Mouse (Mus musculus) cerebral cortex, adult 2 months (tissue): Measurements from ENCODE around the gene Ube2s.

Experiments used
- WGBS: fragments of 180-500 bp; shearing (Covaris S2); methylation state at CpG from one replicate; pipeline ENCODE4 v1.1.7; 2018; 5-methylcytosine and 5-hydroxymethylcytosine counted together

Ube2s gene

DNA sequence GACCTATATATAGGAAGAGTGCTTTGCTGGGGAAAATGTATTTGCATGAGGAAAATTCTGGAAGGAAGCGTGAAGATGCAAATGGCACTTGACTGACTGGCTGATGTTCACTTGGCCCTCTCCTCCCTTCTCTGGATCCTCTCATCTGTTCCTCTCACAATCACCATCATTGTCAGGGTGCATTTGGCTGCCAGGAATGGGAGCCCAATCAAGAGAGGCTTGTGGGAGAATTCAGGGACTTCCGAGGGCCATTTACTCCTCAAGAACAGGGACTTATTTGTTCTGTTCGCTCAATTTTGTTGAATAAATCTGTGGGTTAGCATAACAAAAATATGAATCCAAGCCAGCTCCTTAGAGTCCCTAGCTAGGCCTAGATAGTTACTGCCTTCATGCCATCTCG lies 9.3 kb upstream of the Ube2s start:
- WGBS = 37% methylated on average over 4 of the region's 4 CpGs

DNA sequence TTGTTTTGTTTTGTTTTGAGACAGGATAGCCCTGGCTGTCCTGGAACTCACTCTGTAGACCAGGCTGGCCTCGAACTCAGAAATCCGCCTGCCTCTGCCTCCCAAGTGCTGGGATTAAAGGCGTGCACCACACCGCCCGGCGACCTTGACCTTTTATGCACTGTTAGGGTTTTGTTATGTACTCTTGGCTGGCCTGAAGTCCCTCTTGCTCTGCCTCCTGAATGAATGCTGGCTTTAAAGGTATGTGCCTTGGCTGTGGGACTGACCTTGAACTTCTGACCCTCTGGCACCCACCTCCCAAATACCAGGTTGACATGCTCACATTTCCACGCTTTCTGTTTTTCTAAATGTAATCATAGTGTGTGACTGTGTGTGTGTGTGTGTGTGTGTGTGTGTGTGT lies 8.5 kb upstream of the Ube2s start:
- 88% methylated on average over 7 of the region's 7 CpGs for WGBS

DNA sequence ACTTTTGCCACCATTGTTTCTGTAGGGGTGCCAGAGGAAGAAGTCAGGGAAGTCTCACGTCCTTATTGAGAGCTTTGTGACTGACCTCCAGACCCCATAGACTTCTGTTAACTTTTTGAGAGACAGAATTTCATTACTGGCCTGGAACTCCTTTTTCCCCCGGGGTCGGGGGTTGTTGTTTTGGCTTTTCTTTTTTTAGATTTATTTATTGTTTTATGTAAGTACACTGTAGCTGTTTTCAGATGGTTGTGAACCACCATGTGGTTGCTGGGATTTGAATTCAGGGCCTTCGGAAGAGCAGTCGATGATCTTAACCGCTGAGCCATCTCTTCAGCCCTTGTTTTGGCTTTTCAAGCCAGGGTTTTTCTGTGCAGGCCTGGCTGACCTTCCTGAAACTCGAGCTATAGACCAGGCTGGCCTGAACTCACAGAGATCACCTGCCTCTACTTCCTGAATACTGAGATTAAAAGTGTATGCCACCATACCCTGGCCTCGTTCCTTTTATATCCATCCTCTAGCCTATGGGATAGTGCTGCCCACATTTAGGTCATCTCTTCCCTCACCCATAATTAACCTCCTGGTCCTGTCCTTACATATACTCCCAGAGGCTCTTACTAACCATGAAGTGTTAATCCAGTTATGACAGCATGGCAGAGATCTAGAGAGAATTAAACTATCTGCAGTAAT lies 858 bp upstream of the Ube2s start:
- WGBS = 20% methylated on average over 8 of the region's 8 CpGs

DNA sequence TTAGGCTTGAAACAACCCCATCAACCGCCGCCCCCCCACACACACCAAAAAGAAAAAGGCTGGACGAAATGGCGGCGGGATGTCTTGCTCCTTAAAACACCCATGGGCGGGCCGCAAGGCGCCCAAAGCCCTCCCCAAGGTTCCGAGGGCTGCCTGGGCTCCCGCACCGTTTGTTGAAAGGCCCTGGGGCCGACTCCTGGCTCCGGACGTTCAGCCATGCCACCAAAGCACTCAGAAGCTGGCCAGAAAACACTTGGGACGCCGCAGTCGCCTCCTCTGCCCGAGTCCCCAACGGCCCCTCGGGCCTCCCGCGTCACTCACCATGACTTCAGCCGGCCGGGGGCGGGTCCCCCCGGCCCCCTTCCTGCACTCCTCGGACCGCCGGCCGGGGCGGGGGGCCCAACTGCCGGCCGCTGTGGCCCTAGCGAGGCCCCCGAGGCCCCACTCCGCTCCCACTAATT lies 518 bp downstream of the Ube2s start:
- 2% methylated on average over 36 of the region's 36 CpGs for WGBS

DNA sequence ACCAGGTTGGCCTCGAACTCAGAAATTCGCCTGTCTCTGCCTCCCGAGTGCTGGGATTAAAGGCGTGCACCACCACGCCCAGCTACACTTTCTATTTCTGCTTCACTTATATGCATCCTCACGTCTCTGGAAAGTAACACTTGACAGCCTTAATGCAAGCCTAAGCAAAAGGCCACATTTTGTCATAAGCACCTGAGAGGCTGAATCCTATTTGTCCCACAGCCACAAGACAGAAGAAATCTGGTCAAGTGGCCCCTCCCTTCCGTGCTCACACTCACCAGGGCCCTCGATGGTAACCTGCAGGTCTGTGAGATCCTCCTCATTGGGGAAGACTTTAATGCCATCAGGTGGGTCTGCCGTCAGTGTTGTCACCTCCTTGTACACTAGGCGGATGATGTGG lies 1.3 kb downstream of the Ube2s start:
- 26% methylated on average over 10 of the region's 10 CpGs for WGBS

DNA sequence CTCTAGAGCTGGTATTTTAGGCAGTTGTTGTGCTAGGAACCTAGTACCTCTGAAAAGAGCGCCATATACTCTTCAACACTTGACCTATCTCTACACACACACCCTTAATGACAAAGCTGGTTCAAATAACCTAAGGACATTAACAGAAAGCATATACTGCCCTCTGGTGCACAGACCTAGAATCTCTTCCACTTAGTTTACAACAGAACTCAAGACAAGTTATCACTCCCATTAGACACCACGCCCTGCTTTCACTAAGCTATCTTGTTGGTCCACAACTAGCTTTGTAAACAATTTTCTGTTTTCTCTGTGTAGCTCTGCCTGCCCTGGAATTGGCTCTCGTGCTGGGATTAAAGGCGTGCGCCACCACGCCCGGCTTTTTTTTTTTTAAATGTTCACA lies 5.7 kb downstream of the Ube2s start:
- 87% methylated on average over 7 of the region's 7 CpGs for WGBS

DNA sequence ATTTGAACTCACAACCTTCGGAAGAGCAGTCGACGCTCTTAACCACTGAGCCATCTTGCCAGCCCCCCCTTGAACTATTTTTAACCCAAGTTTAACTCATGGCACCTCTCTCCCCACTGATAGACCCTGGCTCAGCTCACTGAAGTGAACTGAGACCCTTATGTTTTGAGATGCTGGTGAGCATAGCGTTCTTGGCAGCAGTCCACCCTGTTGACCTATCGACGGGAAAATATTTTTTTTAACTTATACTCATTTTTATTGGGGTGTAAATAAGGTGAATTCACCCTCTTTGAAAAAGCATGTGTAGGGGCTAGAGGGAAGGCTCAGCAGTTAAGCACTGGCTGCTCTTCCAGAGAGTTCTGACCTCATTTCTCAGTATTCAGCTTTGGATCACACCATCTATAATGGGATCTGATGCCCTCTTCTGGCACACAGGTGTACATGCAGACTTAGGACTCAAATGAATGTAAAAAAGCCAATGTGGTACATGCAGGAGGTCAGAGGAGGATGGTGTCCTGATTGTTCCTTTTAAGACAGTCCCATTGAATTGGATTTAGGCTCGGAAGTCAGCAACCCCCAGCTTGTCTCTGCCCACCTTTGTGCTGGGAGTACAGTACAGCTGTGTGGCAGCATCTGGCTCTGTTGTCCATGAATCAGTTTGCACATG lies 16.5 kb downstream of the Ube2s start:
- WGBS = 58% methylated on average over 7 of the region's 7 CpGs

DNA sequence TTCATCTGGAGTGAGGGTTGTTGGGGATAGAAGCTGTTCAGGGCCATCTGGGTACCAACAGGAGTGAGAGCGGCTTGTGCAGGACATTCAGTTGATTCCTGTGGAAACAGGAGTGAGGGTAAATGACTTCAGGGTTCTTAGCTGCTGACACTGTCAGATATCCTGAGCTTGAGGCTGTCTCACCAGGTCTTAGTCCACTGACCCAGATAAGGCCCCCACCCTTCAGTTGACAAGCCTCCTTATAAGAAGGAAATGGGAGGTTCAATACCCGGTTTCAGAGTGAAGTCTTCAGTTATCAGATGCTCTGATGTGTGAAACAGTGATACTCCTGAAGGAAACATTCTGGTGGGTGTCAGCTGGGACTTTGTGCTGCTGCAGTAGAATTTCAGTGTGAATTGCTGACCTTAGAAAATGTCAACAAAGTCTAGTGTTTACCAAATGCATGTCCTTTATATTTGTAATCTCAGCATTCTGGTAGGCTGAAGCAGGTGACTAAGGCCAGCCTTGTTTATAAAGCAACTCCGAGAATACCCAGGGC lies 17.7 kb downstream of the Ube2s start:
- WGBS = 72% methylated on average over 3 of the region's 3 CpGs

DNA sequence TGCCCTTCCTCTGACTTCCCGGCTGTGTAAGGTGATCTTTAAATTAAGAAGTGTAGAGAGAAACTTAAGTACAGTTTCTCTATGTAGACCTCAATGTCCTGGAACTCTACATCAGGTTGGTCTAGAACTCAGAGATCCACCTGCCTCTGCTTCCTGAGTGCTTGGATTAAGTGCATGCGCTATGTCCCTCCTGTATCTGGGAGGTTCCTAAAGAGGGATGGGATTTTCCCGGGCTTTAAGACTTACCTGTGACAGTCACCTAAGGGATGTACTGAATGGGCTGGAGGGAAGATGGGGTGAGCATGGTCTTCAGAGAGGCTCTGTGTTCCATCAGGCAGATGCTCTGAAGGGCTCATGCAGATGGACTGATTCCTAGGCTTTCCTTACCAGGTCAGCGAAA lies 18.7 kb downstream of the Ube2s start:
- 34% methylated on average over 4 of the region's 4 CpGs for WGBS

DNA sequence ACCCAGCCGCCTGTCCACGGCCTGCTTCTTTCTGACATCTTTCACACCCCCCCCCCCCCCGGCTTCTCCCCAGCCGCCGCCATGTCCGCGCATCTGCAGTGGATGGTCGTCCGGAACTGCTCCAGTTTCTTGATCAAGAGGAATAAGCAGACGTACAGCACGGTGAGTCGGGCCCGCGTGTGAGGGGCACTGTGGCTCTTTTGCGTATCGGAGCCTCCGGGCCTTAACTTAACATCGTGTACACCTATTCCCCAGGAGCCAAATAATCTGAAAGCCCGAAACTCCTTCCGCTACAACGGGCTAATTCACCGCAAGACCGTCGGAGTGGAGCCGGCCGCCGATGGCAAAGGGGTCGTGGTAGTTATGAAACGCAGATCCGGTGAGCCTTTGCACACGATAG lies 19.1 kb downstream of the Ube2s start:
- WGBS = under 1% methylated on average over 31 of the region's 31 CpGs

DNA sequence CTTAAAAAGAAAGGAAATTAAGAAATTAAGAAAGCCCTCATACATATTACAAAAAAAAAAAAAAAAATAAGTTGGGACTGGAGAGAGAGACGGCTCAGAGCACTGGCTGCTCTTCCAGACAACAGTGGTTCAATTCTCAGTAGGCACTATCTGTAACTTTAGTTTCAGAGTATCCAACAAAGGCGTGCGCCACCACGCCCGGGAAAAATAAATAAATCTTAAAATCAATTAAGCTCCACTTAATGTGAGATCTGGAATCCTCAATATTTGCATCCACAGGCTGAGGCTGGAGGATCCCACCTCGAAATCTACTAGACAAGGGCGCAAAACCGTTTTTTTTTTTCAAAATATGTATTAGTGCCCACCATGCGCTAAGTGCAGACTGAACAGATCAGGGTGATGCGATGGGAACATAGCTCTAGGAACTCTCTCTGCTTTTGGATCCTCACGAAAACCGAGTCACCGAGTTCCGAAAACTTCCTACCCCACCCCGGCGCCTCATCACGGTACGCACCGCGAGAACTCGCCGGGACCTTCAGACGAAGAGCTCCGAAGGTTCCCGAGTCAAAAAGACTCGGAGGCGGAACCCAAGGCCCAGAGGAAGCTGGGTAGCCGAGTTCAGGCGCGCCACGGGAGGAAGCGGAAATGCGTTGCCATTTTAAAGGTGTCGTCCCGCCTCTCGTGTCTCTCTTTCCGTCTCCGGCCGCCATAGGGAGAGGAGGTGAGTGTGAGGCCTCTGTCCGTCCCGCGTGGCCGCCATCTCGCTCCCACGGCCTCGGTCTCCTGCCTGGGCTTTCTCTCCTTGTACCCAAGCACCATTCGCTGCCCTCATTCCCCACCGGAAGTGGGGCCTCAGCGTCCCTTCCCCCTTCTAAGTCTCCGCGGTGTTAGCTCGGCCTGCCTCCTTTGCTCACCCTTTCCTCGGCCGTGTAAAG lies 19.8 kb downstream of the Ube2s start, which contains the start of gene Rpl28:
Rpl28 (plus strand) TSS at position 597 of the 935 bp plus-strand sequence.
- under 1% methylated on average over 54 of the region's 54 CpGs for WGBS

DNA sequence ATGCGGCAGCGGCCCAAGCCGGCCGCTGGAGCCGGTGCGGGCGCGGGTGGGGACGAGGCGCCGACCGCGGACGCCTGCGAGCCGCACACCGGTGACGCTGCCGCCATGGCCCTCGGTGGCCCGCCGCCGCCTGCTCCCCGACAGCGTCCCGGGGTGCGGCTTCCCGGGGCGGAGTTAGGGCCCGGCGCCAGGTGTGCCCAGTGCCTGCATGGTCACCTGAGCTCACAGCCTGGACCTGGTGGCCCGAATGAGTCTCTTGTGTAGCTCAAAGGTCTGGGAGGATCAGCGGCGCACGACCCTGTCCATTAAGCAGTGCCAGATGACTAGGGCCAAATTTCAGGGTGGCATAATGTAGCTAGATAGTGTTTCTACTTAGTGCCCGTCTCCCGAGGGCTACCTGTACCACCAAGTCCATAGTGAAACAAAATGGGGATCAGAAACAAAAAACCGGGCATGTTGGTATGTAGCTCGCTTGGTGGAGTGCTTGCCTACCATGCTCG lies 22.9 kb downstream of the Ube2s start, which contains the start of gene Tmem238:
Tmem238 (minus strand) TSS at position 221 of the 500 bp plus-strand sequence.
- 8% methylated on average over 40 of the region's 40 CpGs for WGBS

DNA sequence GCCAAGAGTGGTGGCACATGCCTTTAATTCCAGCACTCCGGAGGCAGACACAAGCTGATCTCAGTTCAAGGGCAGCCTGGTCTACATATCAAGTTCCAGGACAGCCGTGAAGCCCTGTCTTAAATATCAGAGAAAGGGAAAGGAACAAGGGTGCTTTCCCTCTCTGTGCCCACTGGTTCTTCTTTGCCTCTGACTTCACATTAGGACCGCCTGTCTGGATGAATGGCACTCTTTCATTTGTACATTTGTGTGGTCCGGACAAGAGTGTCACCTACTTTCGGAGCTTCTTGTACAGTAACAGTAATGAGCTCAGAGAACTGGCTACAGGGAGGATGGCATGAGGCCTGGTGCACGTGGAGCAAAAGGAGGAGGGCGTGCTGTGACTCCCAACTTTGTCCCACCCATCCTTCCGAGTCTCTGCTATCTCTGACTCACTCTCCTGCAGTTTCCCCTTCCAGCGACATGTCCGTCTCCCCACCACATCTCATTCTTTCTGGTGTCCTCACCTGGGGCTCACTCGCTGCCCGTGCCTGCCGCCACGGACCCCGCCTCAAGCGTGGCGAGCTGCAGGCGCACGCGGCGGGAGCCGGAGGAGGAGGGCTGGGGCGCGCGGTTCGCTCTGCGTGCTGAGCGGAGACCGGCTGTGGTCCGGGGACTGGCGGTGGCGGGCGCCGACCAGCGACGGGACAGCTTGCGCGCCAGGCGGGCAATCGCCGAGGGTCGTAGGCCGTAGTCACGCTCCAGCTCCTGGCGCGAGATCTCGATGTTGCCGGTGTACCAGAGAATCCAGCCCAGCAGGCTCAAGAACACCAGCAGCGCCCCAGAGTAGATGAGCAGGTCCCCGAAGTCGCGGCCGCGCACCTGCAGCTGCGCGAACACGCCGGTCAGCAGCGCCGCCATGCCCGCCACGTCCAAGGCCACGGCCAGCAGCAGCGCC lies 23.6 kb downstream of the Ube2s start:
- 2% methylated on average over 64 of the region's 64 CpGs for WGBS

DNA sequence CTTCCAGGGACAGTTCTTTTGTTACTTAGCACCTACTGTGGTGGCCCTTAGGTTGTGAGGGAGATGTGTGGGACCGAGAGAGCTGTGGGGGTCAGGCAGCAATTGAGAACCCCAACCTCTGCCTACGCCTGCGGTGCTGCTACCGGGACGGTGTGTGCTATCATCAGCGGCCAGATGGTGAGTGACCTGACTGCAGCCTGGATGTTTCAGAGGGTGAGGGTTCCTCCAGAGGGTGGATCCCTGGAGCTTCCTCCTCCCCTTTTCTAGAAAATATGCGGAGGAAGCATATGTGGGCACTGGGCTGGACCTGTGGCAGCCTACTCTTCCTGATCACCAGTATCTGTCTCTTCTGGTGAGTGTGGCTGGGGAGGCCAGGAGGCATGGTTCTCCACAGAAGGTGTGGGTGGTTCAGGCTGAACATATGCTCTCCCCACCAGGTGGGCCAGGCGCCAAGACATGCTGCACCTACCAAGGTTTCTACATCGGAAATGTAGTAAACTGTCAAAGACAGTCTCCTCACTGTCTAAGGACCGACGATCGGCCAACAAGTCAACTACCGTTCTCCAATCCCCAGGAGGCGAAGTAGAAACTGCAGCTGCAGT lies 28.6 kb downstream of the Ube2s start:
- WGBS = 54% methylated on average over 14 of the region's 14 CpGs

DNA sequence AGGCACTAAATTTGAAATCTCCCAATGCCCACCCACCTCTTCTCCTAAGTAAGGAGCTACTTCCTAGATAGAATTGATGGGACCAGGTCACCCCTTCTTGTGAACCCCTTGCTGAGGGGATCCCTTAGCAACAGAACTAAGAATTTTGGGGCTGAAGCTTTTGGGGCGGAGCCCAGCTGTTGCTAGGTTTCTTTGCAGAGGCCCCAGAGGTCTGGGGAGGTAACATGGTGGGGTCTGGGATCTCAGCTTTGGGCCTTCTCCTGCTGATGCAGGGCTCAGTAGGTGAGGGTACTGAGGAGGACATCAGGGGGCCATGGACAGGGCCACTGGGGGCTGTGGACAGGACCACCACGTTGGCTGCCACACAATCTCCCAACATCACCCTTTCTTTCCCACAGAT lies 29.6 kb downstream of the Ube2s start, which contains the start of the genes Il11 and Tmem190:
Il11 (minus strand) TSS at position 101 of the 400 bp plus-strand sequence.
Tmem190 (plus strand) TSS at position 179 of the 400 bp plus-strand sequence.
- 80% methylated on average over 2 of the region's 2 CpGs for WGBS

DNA sequence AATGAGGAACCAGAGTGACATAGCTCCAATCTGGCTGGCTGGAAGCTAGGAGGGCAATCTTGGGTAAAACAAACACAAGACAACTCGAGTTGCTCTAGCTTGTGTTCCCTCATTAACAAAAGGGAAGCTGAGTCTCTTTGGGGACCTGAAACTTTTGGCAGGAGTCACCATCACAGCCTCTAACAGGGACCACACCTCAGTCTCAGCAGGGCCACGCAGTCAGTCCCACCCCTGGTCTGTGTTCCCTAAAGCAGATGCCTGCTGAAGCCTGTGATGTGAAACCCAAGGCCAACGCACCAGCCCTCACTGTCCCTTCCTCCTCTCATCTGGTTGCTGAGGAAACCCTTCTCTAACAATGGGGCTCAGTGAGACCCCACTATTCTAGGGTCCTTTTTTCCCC lies 30.3 kb downstream of the Ube2s start:
- WGBS = 77% methylated on average over 3 of the region's 3 CpGs

DNA sequence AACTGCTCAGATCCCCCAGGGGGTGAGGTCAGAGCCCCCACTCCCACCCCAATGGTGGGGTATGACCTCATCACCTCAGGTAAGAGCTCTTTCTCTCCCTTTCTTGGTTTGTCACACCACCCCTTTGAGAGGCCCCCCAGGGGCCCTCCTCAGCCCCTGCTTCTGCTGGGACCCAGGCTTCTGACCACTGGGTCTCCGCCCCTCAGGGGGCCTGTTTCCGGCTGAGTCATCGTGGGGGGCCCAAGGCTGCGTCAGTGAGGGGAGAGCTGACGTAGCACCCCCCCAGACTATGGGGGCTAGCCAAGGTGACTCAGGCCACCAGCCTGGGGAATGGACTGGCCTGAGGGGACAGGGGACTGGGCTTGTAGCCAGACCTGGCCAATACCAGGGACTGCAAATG lies 32.5 kb downstream of the Ube2s start:
- 46% methylated on average over 5 of the region's 5 CpGs for WGBS

DNA sequence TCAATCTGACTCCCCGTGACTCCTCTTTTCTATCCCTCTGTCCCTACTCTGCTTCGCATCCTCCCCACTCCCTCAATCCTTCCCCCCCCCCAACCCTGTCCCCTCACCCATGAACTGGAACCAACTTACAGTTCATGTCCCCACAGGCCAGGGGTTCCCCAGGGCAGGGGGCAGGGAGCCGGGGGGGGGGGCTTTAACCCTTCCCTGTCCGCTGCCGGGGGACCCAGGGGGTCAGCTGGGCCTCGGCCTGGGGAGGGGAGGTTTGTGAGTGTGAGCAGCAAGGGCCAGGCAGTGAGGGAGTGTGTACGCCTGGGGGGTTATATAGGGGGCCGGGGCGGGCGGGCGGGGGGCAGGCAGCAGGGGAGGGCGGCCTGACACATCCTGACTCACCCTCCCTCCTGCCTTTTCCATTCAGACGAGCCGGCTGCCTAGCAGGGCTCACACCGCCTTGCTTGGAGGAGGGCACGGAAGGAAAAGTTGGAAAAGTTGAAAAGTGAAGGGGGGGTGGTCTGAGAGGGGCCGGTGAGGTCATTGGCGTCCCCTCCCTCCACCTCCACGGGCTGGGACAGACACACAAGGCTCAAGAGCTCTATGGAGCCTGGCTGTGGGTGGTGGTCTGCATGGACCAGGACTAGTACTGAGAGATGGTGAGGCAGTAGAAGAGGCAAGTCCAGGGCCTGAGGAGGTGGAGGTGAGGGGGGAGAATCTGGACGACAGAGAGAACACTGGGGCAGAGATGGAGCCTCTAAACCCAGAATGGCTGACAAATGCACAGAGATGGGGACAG lies 34.3 kb downstream of the Ube2s start:
- WGBS = 9% methylated on average over 17 of the region's 20 CpGs
